Mouse (Mus musculus) hindbrain, embryonic 15.5 days (tissue): Measurements from ENCODE around the gene Olfr1037. TPM values are rescaled to one million over a fixed set of nuclear protein-coding genes. Genes with fewer than 3 reads are reported as not detected.
"Not testable (repeated sequence)": the region's sequence is repeated elsewhere in the genome, so short reads cannot be mapped to it uniquely, and the experiment has no call there.

Experiments used
- ATAC-seq: fragments of 200-750 bp; cut with Nextera tagmentation; 2 replicates; pipeline ENCODE4 v1.8.0; 2017; ENCODE audit warnings: low read depth, moderate number of reproducible peaks, moderate TSS enrichment; ENCODE audit not compliant: low FRiP score
- H3K27ac ChIP-seq: fragments of 300-500 bp; sonication (generic); replicated peaks from 2 replicates; pipeline ENCODE4 v1.5.1; 2015; ENCODE audit warnings: mild to moderate bottlenecking, inconsistent platforms
- H3K27me3 ChIP-seq: fragments of 300-500 bp; sonication (generic); 2 replicates; pipeline ENCODE4 v1.6.1; 2015; ENCODE audit warnings: control low read depth, inconsistent platforms
- H3K36me3 ChIP-seq: fragments of 300-500 bp; sonication (generic); 2 replicates; pipeline ENCODE4 v1.6.1; 2015; ENCODE audit warnings: control low read depth, inconsistent platforms
- H3K4me1 ChIP-seq: fragments of 300-500 bp; sonication (generic); replicated peaks from 2 replicates; pipeline ENCODE4 v1.6.1; 2015; ENCODE audit warnings: control low read depth, inconsistent platforms
- H3K4me2 ChIP-seq: fragments of 300-500 bp; sonication (generic); 2 replicates; pipeline ENCODE4 v1.6.1; 2015; ENCODE audit warnings: moderate library complexity, mild to moderate bottlenecking, inconsistent platforms
- H3K4me3 ChIP-seq: fragments of 300-500 bp; sonication (generic); 2 replicates; pipeline ENCODE4 v1.5.1; 2015; ENCODE audit warnings: mild to moderate bottlenecking, inconsistent platforms
- H3K9ac ChIP-seq: fragments of 300-500 bp; sonication (generic); 2 replicates; pipeline ENCODE4 v1.6.1; 2015; ENCODE audit warnings: inconsistent platforms
- H3K9me3 ChIP-seq: fragments of 300-500 bp; sonication (generic); 2 replicates; pipeline ENCODE4 v1.6.1; 2016; ENCODE audit warnings: control low read depth, inconsistent platforms
- WGBS: fragments of 180-500 bp; shearing (Covaris S2); methylation state at CpG from one replicate; pipeline ENCODE4 v1.1.7; 2015; 5-methylcytosine and 5-hydroxymethylcytosine counted together
- polyA plus RNA-seq: library from polyadenylated mRNA; unstranded; fragments of >200 nt; fragmentation: Nextera tagmentation; extraction: Ambion mirVana; gene quantifications from 2 replicates; pipeline ENCODE4 v1.2.1, GENCODE M21; 2015

Olfr1037 gene
- polyA plus RNA-seq = not detected in 2 replicates

- H3K9ac ChIP-seq = no peak within 1 kb of the TSS
- H3K9me3 ChIP-seq = no peaks in the 10 kb centered on the region
- no peaks in the 10 kb centered on the region for H3K36me3 ChIP-seq
- H3K4me3 ChIP-seq = no peak within 1 kb of the TSS
- WGBS = 96% methylated on average over 2 of the region's 2 CpGs
- no peak for ATAC-seq
- H3K27ac ChIP-seq = no peak within 1 kb of the TSS
- no peak within 1 kb of the TSS for H3K4me2 ChIP-seq
- H3K27me3 ChIP-seq = no peaks in the 10 kb centered on the region
- H3K4me1 ChIP-seq = no peaks in the 10 kb centered on the region
Measured at GRCm38 (mm10) chr2:86087285-86087684, at the start of gene Olfr1037. Gene Olfr1037, minus strand, starts transcription at chr2:86087385.

GRCm38 (mm10) chr2:86135828-86136227 is 48.6 kb upstream of the Olfr1037 start, which contains the start of gene Olfr1039:
Gene Olfr1039, minus strand, starts transcription at chr2:86135928.
- Histone ChIP-seq H3K4me3 (no peak within 1 kb of the TSS), H3K27ac (no peak within 1 kb of the TSS), H3K9ac (no peak within 1 kb of the TSS), H3K4me1 (no peaks in the 10 kb centered on the region), H3K4me2 (no peak within 1 kb of the TSS), H3K9me3 (no peaks in the 10 kb centered on the region), H3K27me3 (no peaks in the 10 kb centered on the region), H3K36me3 (no peaks in the 10 kb centered on the region)
- WGBS = 97% methylated on average over 1 of the region's 1 CpGs
- ATAC-seq = no peak

DNA sequence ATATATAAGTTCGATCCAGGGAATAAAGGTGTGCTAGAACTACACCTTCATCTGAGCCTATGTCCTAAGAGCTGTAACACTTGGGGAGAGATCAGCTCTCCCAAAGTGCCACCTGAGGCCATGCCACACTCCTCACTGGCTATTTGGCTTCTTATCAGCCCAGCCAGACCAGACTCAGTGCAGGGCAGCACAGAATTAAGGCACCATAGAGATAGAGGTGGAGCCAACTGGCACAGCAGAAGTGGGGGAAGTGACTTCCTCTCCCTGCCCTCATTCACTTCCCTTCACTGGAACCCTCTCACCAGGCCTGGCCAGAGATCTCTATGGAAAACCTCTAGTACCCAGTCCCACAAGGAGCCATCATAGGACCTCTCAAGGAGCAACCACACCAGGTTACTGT is 6.7 kb downstream of the Olfr1037 start:
- not testable (repeated sequence) for H3K9ac ChIP-seq, H3K4me2 ChIP-seq, ATAC-seq, H3K4me1 ChIP-seq, H3K27ac ChIP-seq, H3K27me3 ChIP-seq, H3K36me3 ChIP-seq, H3K9me3 ChIP-seq, H3K4me3 ChIP-seq
- 72% methylated on average over 1 of the region's 1 CpGs for WGBS

GRCm38 (mm10) chr2:86073692-86074091 is 13.5 kb downstream of the Olfr1037 start, which contains the start of gene Olfr1036:
Gene Olfr1036, plus strand, starts transcription at chr2:86073992.
- not testable (repeated sequence) for H3K4me2 ChIP-seq, H3K9ac ChIP-seq, H3K4me1 ChIP-seq, H3K27me3 ChIP-seq, H3K27ac ChIP-seq, H3K36me3 ChIP-seq, ATAC-seq, H3K4me3 ChIP-seq, H3K9me3 ChIP-seq

- Histone ChIP-seq H3K27ac (no peak overlapping the region), H3K4me1 (no peaks in the 10 kb centered on the region), H3K27me3 (no peaks in the 10 kb centered on the region), H3K4me2 (no peak overlapping the region), H3K9me3 (no peaks in the 10 kb centered on the region), H3K36me3 (no peaks in the 10 kb centered on the region), H3K4me3 (no peak overlapping the region), H3K9ac (no peak overlapping the region)
- WGBS = 96% methylated on average over 8 of the region's 8 CpGs
- ATAC-seq = no peak
Measured at GRCm38 (mm10) chr2:86070189-86070588, 17.0 kb downstream of the Olfr1037 start.

DNA sequence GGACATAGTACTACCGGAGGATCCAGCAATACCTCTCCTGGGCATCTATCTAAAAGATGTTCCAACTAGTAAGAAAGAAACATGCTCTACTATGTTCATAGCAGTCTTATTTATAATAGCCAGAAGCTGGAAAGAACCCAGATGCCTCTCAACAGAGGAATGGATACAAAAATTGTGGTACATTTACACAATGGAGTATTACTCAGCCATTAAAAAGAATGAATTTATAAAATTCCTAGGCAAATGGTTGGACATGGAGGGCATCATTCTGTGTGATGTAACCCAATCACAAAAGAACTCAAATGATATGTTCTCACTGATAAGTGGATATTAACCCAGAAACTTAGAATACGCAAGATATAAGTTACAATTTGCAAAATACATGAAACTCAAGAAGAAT is 23.4 kb downstream of the Olfr1037 start:
- WGBS = 96% methylated on average over 2 of the region's 2 CpGs
- H3K36me3 ChIP-seq, ATAC-seq, H3K9me3 ChIP-seq, H3K27me3 ChIP-seq, H3K4me1 ChIP-seq, H3K27ac ChIP-seq, H3K9ac ChIP-seq, H3K4me2 ChIP-seq, H3K4me3 ChIP-seq: not testable (repeated sequence)

DNA sequence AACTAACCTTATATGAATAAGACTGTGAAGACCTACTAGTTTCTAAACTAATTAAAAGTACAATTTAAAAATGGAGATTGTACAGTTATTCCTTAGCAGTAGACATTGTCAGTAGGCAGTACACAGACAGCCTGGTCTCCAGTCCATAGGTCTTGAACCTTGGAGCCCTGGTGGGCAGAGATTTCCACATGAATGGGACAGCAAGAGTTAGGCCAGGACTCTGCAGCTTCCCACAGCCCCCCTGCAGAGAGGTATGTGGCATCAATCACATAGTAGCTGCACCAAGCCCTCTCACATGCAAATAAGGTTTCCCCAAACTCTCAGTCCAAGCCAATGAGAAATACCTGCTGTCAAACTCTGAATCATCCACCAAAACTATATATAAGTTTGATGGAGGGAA is 36.4 kb downstream of the Olfr1037 start:
- H3K4me1 ChIP-seq, H3K36me3 ChIP-seq, H3K27ac ChIP-seq, H3K9ac ChIP-seq, H3K4me2 ChIP-seq, H3K9me3 ChIP-seq, H3K27me3 ChIP-seq, H3K4me3 ChIP-seq, ATAC-seq: not testable (repeated sequence)

- Histone ChIP-seq H3K27ac (no peak within 1 kb of the TSS), H3K27me3 (no peaks in the 10 kb centered on the region), H3K9ac (no peak within 1 kb of the TSS), H3K36me3 (no peaks in the 10 kb centered on the region), H3K4me2 (no peak within 1 kb of the TSS), H3K9me3 (no peaks in the 10 kb centered on the region), H3K4me1 (no peaks in the 10 kb centered on the region), H3K4me3 (no peak within 1 kb of the TSS)
- no peak for ATAC-seq
Measured at GRCm38 (mm10) chr2:86045561-86045960, 41.6 kb downstream of the Olfr1037 start, which contains the start of gene Olfr1034. Gene Olfr1034, plus strand, starts transcription at chr2:86045861.

Other genes starting within 250 kb of the Olfr1037 start
- not detected in 2 replicates for gene Olfr1019, start 241.9 kb downstream of the Olfr1037 start, polyA plus RNA-seq
- not detected in 2 replicates for gene Olfr1020, start 240.4 kb downstream of the Olfr1037 start, polyA plus RNA-seq
- not detected in 2 replicates for gene Olfr1022, start 218.8 kb downstream of the Olfr1037 start, polyA plus RNA-seq
- gene Olfr1023, start 201.7 kb downstream of the Olfr1037 start, polyA plus RNA-seq = not detected in 2 replicates
- not detected in 2 replicates for gene Olfr1024, start 182.3 kb downstream of the Olfr1037 start, polyA plus RNA-seq
- not detected in 2 replicates for gene Olfr1025-ps1, start 172.2 kb downstream of the Olfr1037 start, polyA plus RNA-seq
- not detected in 2 replicates for gene Olfr1026, start 165.8 kb downstream of the Olfr1037 start, polyA plus RNA-seq
- gene Olfr1028, start 136.9 kb downstream of the Olfr1037 start, polyA plus RNA-seq = not detected in 2 replicates
- gene Olfr1029, start 113.5 kb downstream of the Olfr1037 start, polyA plus RNA-seq = not detected in 2 replicates
- not detected in 2 replicates for gene Olfr1030, start 108.1 kb downstream of the Olfr1037 start, polyA plus RNA-seq
- gene Olfr1031, start 97.1 kb downstream of the Olfr1037 start, polyA plus RNA-seq = not detected in 2 replicates
- not detected in 2 replicates for gene Olfr1032, start 81.8 kb downstream of the Olfr1037 start, polyA plus RNA-seq
- gene Olfr1033, start 66.8 kb downstream of the Olfr1037 start, polyA plus RNA-seq = 0.25 TPM in 1 of 2 replicates, not detected in the other
- gene Olfr1034, start 41.5 kb downstream of the Olfr1037 start, polyA plus RNA-seq = not detected in 2 replicates
- gene Olfr1036, start 13.4 kb downstream of the Olfr1037 start, polyA plus RNA-seq = not detected in 2 replicates
- not detected in 2 replicates for gene Olfr1039, start 48.5 kb upstream of the Olfr1037 start, polyA plus RNA-seq
- not detected in 2 replicates for gene Olfr1040, start 59.3 kb upstream of the Olfr1037 start, polyA plus RNA-seq
- gene Olfr1042, start 74.5 kb upstream of the Olfr1037 start, polyA plus RNA-seq = not detected in 2 replicates
- gene Olfr1043, start 80.1 kb upstream of the Olfr1037 start, polyA plus RNA-seq = not detected in 2 replicates
- gene Olfr1044, start 90.4 kb upstream of the Olfr1037 start, polyA plus RNA-seq = not detected in 2 replicates
- gene Olfr52, start 98.3 kb upstream of the Olfr1037 start, polyA plus RNA-seq = not detected in 2 replicates
- not detected in 2 replicates for gene Olfr1045, start 115.6 kb upstream of the Olfr1037 start, polyA plus RNA-seq
- not detected in 2 replicates for gene Olfr1046, start 131.9 kb upstream of the Olfr1037 start, polyA plus RNA-seq
- not detected in 2 replicates for gene Olfr1047, start 144.0 kb upstream of the Olfr1037 start, polyA plus RNA-seq
- not detected in 2 replicates for gene Olfr1048, start 152.9 kb upstream of the Olfr1037 start, polyA plus RNA-seq
- not detected in 2 replicates for gene Olfr1049, start 170.9 kb upstream of the Olfr1037 start, polyA plus RNA-seq
- gene Olfr1051, start 191.7 kb upstream of the Olfr1037 start, polyA plus RNA-seq = not detected in 2 replicates
- gene Olfr1052, start 205.1 kb upstream of the Olfr1037 start, polyA plus RNA-seq = not detected in 2 replicates
- gene Olfr1053, start 227.9 kb upstream of the Olfr1037 start, polyA plus RNA-seq = not detected in 2 replicates
- not detected in 2 replicates for gene Olfr1054, start 248.0 kb upstream of the Olfr1037 start, polyA plus RNA-seq